Mouse (Mus musculus): ENCODE measurements around the gene Orai3.

DNA sequence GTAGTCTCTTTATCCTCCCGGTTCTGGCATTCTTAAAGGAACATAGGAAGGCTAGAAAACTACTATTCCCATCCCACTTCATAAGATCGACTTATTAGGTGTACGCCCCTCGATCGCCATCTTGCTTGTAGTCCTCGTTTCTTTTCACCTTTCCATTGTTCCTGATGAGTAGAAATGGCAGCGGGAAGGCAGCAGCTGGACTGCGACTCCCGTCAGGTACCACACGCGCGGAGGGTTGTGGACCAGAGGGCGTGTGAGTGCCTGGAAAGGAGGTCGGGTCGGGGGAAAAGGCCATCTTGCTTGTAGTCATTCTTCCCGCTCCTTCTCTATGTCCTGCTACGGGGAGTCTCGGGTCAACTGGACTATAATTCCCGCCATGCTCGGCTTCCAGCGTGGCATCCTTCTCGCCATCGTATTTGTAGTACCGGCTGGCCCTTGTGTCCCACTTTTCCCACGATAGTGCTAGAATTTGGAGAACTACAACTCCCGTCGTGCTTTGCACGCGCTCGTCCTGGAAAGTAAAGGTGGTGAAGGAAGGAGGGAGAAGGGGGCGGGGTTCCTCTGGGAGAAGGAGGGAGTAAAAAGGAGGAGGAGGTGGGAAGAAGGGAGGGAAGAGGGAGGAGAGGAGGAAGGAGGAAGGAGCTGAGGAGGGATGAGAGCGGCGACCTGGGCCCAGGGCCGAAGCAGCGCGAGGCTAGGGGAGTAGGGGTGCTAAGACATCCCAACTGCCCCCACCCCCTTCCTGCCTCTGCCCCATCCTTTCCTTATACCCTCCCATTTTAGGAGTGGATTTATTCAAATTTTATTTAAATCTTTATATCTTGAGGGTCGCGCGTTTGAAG lies 23.7 kb upstream of the Orai3 start:
- TF ChIP-seq CTCF (IDR thresholded peaks at IDR 0.05; ENCODE audit: borderline replicate concordance, insufficient read depth, low read depth, low read length) (no peak), POLR2A (IDR thresholded peaks at IDR 0.05; ENCODE audit: borderline replicate concordance, insufficient read depth, low read length) (peak; percentile 63; the same call in 1 of the 2 replicates)
